Comparison of ENCODE assay signal across 8 mouse cellular contexts in the genomic region with DNA sequence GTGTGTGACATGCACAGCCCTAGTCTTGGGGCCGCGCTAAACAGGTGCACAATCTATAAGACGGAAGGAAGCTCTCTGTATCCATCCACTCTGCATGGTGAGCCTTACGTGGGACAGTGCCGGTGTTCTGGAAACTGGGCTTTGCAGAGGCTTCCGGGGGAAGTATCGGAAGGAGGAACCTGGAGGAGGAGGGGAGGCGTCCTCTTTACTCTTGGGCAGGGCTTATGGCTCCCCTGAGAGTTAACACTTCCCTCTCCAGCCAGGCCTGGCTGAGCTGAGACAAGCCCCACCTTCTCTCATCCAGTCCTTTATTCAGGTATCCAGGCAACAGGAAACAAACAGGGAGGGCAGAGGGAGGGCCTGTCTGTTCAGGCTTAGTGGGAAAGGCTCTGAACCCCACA. TPM values are rescaled to one million over a fixed set of nuclear protein-coding genes. Genes with fewer than 3 reads are reported as not detected.
DNase-seq lines count a peak whose midpoint lies in the region; ATAC-seq and TF ChIP-seq lines count a peak whose summit lies in the region.

No protein-coding gene starts in this region.

- no peak for TF ChIP-seq CTCF in heart, postnatal 0 days (IDR thresholded peaks at IDR 0.05; ENCODE audit: low read depth)

- peak; percentile 71 for ATAC-seq in heart, postnatal 0 days (ENCODE audit: insufficient read depth, low read depth)
- ATAC-seq in lung, embryonic 15.5 days (ENCODE audit: borderline replicate concordance, extremely low read depth, low FRiP score, low TSS enrichment) = peak; percentile 85
- peak; percentile 88 for ATAC-seq in neutrophil, adult 5-6 weeks (ENCODE audit: extremely low read depth, insufficient number of reproducible peaks, low FRiP score, poor library complexity, severe bottlenecking)

- H3K36me3 ChIP-seq in embryonic facial prominence, embryonic 10.5 days (replicated peaks) = no peaks in the 10 kb centered on the region
- no peaks in the 10 kb centered on the region for H3K36me3 ChIP-seq in heart, postnatal 0 days (replicated peaks; ENCODE audit: control insufficient read depth, insufficient read depth, low read length)
- H3K36me3 ChIP-seq in lung, embryonic 15.5 days = no peaks in the 10 kb centered on the region

- peak overlapping the region; percentile 63 for H3K4me2 ChIP-seq in heart, postnatal 0 days (ENCODE audit: low read depth, low read length)
- H3K4me2 ChIP-seq in lung, embryonic 15.5 days = peak overlapping the region; percentile 61

- peak overlapping the region; percentile 51 for H3K4me3 ChIP-seq in embryonic facial prominence, embryonic 10.5 days
- peak overlapping the region; percentile 34 for H3K4me3 ChIP-seq in heart, postnatal 0 days (ENCODE audit: low read depth, low read length)
- H3K4me3 ChIP-seq in lung, embryonic 15.5 days = peak overlapping the region; percentile 41

- 3% methylated on average over 8 of the region's 8 CpGs for WGBS in embryonic facial prominence, embryonic 10.5 days
- 2% methylated on average over 8 of the region's 8 CpGs for WGBS in heart, postnatal 0 days
- WGBS in lung, embryonic 15.5 days = 2% methylated on average over 8 of the region's 8 CpGs

- H3K4me1 ChIP-seq in embryonic facial prominence, embryonic 10.5 days = peaks cover 55% of the 10 kb centered on the region
- peaks cover 15% of the 10 kb centered on the region for H3K4me1 ChIP-seq in heart, postnatal 0 days (ENCODE audit: control insufficient read depth, insufficient read depth)
- peaks cover 24% of the 10 kb centered on the region for H3K4me1 ChIP-seq in lung, embryonic 15.5 days

- H3K27me3 ChIP-seq in embryonic facial prominence, embryonic 10.5 days (replicated peaks; ENCODE audit: low read depth, poor library complexity, severe bottlenecking) = peaks cover 32% of the 10 kb centered on the region
- 0 out of 2 replicates have a peak, but pooled peaks cover 3% of the 10 kb centered on the region for H3K27me3 ChIP-seq in heart, postnatal 0 days (ENCODE audit: control insufficient read depth, insufficient read depth, low read length)
- 0 out of 2 replicates have a peak, but pooled peaks cover 5% of the 10 kb centered on the region for H3K27me3 ChIP-seq in lung, embryonic 15.5 days

- no peaks in the 10 kb centered on the region for H3K9me3 ChIP-seq in embryonic facial prominence, embryonic 10.5 days
- no peaks in the 10 kb centered on the region for H3K9me3 ChIP-seq in heart, postnatal 0 days (replicated peaks; ENCODE audit: control insufficient read depth, low read length)
- no peaks in the 10 kb centered on the region for H3K9me3 ChIP-seq in lung, embryonic 15.5 days

- H3K27ac ChIP-seq in embryonic facial prominence, embryonic 10.5 days (replicated peaks) = peak overlapping the region; percentile 72
- no peak overlapping the region for H3K27ac ChIP-seq in heart, postnatal 0 days (ENCODE audit: low read depth)
- H3K27ac ChIP-seq in lung, embryonic 15.5 days = peak overlapping the region; percentile 21; the same call in 1 of the 2 replicates

- peak; percentile 25 to 37 for DNase-seq in layer of hippocampus, adult 8-10 months (ENCODE audit: low spot score in 2 of 2)
- DNase-seq in layer of hippocampus, adult 9-10 months (ENCODE audit: low spot score) = no peak
- DNase-seq in embryonic facial prominence, embryonic 10.5 days (ENCODE audit: low spot score) = peak; percentile 70
- peak; percentile 47 for DNase-seq in heart, postnatal 0 days (ENCODE audit: low spot score)
- DNase-seq in kidney, postnatal 10 days = peak; percentile 70
- DNase-seq in thymus, postnatal 14 days = peak; percentile 37

- TF ChIP-seq EP300 in heart, postnatal 0 days (IDR thresholded peaks at IDR 0.05; ENCODE audit: low read depth) = no peak

- no peak overlapping the region for H3K9ac ChIP-seq in heart, postnatal 0 days (replicated peaks; ENCODE audit: low read depth, low read length)
- peak overlapping the region; percentile 41 for H3K9ac ChIP-seq in lung, embryonic 15.5 days

RNA-seq across cellular contexts. Expression of a gene that starts 5.2 kb away (rescaled TPM):
- total RNA-seq in layer of hippocampus, adult 8-10 months (2022) = under 1 TPM in 3 of 4 experiments, not detected in 1; 0.56 to 0.71 (median 0.64) TPM
- 0.12 TPM in 1 of 2 replicates, not detected in the other for polyA plus RNA-seq in embryonic facial prominence, embryonic 10.5 days (2016; fragmentation: Nextera tagmentation; extraction: Ambion mirVana)
- total RNA-seq in heart, postnatal 0 days (2014; rRNA removed; ENCODE audit: low replicate concordance) = not detected in 2 replicates
- 0.12 and 0.19 TPM in 2 replicates for polyA plus RNA-seq in heart, postnatal 0 days (2015; fragmentation: Nextera tagmentation; extraction: Ambion mirVana)
- 0.24 and 0.47 TPM in 2 replicates for polyA plus RNA-seq in lung, embryonic 15.5 days (2015; fragmentation: Nextera tagmentation; extraction: Ambion mirVana)
- total RNA-seq in neutrophil, adult 5-6 weeks (2017) = not detected in 2 replicates

RNA-seq across cellular contexts. Expression of a gene that starts 29.9 kb away (rescaled TPM):
- total RNA-seq in layer of hippocampus, adult 8-10 months (2022) = 1 to 10 TPM; 4.7 to 7.4 (median 5.6) TPM
- 1.3 TPM in 2 replicates for polyA plus RNA-seq in embryonic facial prominence, embryonic 10.5 days (2016; fragmentation: Nextera tagmentation; extraction: Ambion mirVana)
- total RNA-seq in heart, postnatal 0 days (2014; rRNA removed; ENCODE audit: low replicate concordance) = 3.6 and 6.6 TPM in 2 replicates
- 2.3 and 2.6 TPM in 2 replicates for polyA plus RNA-seq in heart, postnatal 0 days (2015; fragmentation: Nextera tagmentation; extraction: Ambion mirVana)
- polyA plus RNA-seq in lung, embryonic 15.5 days (2015; fragmentation: Nextera tagmentation; extraction: Ambion mirVana) = 8.1 and 10.7 TPM in 2 replicates
- total RNA-seq in neutrophil, adult 5-6 weeks (2017) = 3.9 and 4.4 TPM in 2 replicates

RNA-seq across cellular contexts. Expression of a gene that starts 39.8 kb away (rescaled TPM):
- under 1 TPM in 2 of 4 experiments, not detected in 2; 0.59 to 0.92 TPM for total RNA-seq in layer of hippocampus, adult 8-10 months (2022)
- polyA plus RNA-seq in embryonic facial prominence, embryonic 10.5 days (2016; fragmentation: Nextera tagmentation; extraction: Ambion mirVana) = not detected in 2 replicates
- total RNA-seq in heart, postnatal 0 days (2014; rRNA removed; ENCODE audit: low replicate concordance) = 0.46 TPM in 1 of 2 replicates, not detected in the other
- not detected in 2 replicates for polyA plus RNA-seq in heart, postnatal 0 days (2015; fragmentation: Nextera tagmentation; extraction: Ambion mirVana)
- 0.09 TPM in 1 of 2 replicates, not detected in the other for polyA plus RNA-seq in lung, embryonic 15.5 days (2015; fragmentation: Nextera tagmentation; extraction: Ambion mirVana)
- 1.9 and 2.3 TPM in 2 replicates for total RNA-seq in neutrophil, adult 5-6 weeks (2017)

RNA-seq across cellular contexts. Expression of a gene that starts 50.7 kb away (rescaled TPM):
- total RNA-seq in layer of hippocampus, adult 8-10 months (2022) = 10 to 100 TPM; 11.7 to 21.0 (median 16.7) TPM
- polyA plus RNA-seq in embryonic facial prominence, embryonic 10.5 days (2016; fragmentation: Nextera tagmentation; extraction: Ambion mirVana) = 75.1 and 82.5 TPM in 2 replicates
- total RNA-seq in heart, postnatal 0 days (2014; rRNA removed; ENCODE audit: low replicate concordance) = 235 and 276 TPM in 2 replicates
- 203 and 209 TPM in 2 replicates for polyA plus RNA-seq in heart, postnatal 0 days (2015; fragmentation: Nextera tagmentation; extraction: Ambion mirVana)
- 541 and 580 TPM in 2 replicates for polyA plus RNA-seq in lung, embryonic 15.5 days (2015; fragmentation: Nextera tagmentation; extraction: Ambion mirVana)
- 181 and 198 TPM in 2 replicates for total RNA-seq in neutrophil, adult 5-6 weeks (2017)

RNA-seq across cellular contexts. Expression of a gene that starts 51.8 kb away (rescaled TPM):
- under 1 TPM in 1 of 4 experiments, not detected in 3; 0.25 TPM for total RNA-seq in layer of hippocampus, adult 8-10 months (2022)
- polyA plus RNA-seq in embryonic facial prominence, embryonic 10.5 days (2016; fragmentation: Nextera tagmentation; extraction: Ambion mirVana) = 0.25 TPM in 1 of 2 replicates, not detected in the other
- not detected in 2 replicates for total RNA-seq in heart, postnatal 0 days (2014; rRNA removed; ENCODE audit: low replicate concordance)
- not detected in 2 replicates for polyA plus RNA-seq in heart, postnatal 0 days (2015; fragmentation: Nextera tagmentation; extraction: Ambion mirVana)
- not detected in 2 replicates for polyA plus RNA-seq in lung, embryonic 15.5 days (2015; fragmentation: Nextera tagmentation; extraction: Ambion mirVana)
- total RNA-seq in neutrophil, adult 5-6 weeks (2017) = 0.35 TPM in 1 of 2 replicates, not detected in the other
